Mouse (Mus musculus) CH12.LX (cell line): Measurements from ENCODE around the gene Fcgr1. TPM values are rescaled to one million over a fixed set of nuclear protein-coding genes. Genes with fewer than 3 reads are reported as not detected.

Experiments used
- DNase-seq: peaks from one replicate; pipeline ENCODE4 v3.0.0-alpha.2; 2013; ENCODE audit errors: extremely low read depth
- H3K27ac ChIP-seq: 2 replicates; pipeline ENCODE4 v1.5.1; 2012; ENCODE audit warnings: low read depth, mild to moderate bottlenecking, control low read depth, moderate library complexity; ENCODE audit not compliant: insufficient read depth
- H3K27me3 ChIP-seq: replicated peaks from 2 replicates; pipeline ENCODE3; 2012; ENCODE audit warnings: inconsistent platforms
- H3K36me3 ChIP-seq, 2 experiments: replicated peaks in 1 of 2; 2 replicates each; pipeline versions ENCODE3 to v1.6.1; 2012; ENCODE audit warnings: inconsistent platforms in 1 of 2, low read length in 1 of 2, mild to moderate bottlenecking in 1 of 2, mixed read lengths in 1 of 2, moderate library complexity in 1 of 2; ENCODE audit not compliant: control insufficient read depth in 1 of 2, insufficient read depth in 1 of 2
- H3K4me1 ChIP-seq, 2 experiments: 2 replicates each; pipeline ENCODE4 v1.6.1; 2012; ENCODE audit warnings: inconsistent platforms in 1 of 2, moderate library complexity in 1 of 2; ENCODE audit not compliant: insufficient read depth in 2 of 2, control insufficient read depth in 1 of 2
- H3K4me2 ChIP-seq: 2 replicates; pipeline ENCODE4 v1.6.1; 2012; ENCODE audit warnings: low read depth, mild to moderate bottlenecking, control low read depth; ENCODE audit not compliant: poor library complexity, insufficient read depth, severe bottlenecking
- H3K4me3 ChIP-seq, 3 experiments: fragments of 150-350 bp in 1 of 3; sonication (generic) in 1 of 3; replicated peaks in 1 of 3; 2 replicates each; pipeline versions ENCODE3 to v1.5.1; 2011 to 2012; ENCODE audit warnings: low read depth in 2 of 3, low read length in 2 of 3, mild to moderate bottlenecking in 2 of 3, moderate library complexity in 2 of 3, control low read depth in 1 of 3, improper control_type of control experiment in 1 of 3, inconsistent platforms in 1 of 3, mixed read lengths in 1 of 3; ENCODE audit not compliant: poor library complexity in 1 of 3
- H3K79me2 ChIP-seq: replicated peaks from 2 replicates; pipeline ENCODE4 v1.6.1; 2012; ENCODE audit warnings: mild to moderate bottlenecking, moderate library complexity; ENCODE audit not compliant: control insufficient read depth, poor library complexity, insufficient read depth, severe bottlenecking; ENCODE audit errors: extremely low read depth
- H3K9ac ChIP-seq: 2 replicates; pipeline ENCODE4 v1.6.1; 2012; ENCODE audit warnings: low read depth, mild to moderate bottlenecking, control low read depth, moderate library complexity; ENCODE audit not compliant: insufficient read depth
- H3K9me3 ChIP-seq: replicated peaks from 2 replicates; pipeline ENCODE3; 2012; ENCODE audit warnings: low read length, inconsistent platforms, mixed read lengths
- CHD1 ChIP-seq: IDR thresholded peaks from 2 replicates; pipeline ENCODE4 v1.6.1; 2012; ENCODE audit warnings: low read depth, low read length, improper control_type of control experiment, inconsistent platforms
- CHD2 ChIP-seq: IDR thresholded peaks from 2 replicates; pipeline ENCODE4 v1.6.1; 2011; ENCODE audit warnings: low read length, improper control_type of control experiment
- E2F4 ChIP-seq: IDR thresholded peaks from 2 replicates; pipeline ENCODE4 v1.6.1; 2011; ENCODE audit warnings: low read depth, low read length, improper control_type of control experiment; ENCODE audit not compliant: insufficient replicate concordance
- EP300 ChIP-seq: IDR thresholded peaks from 2 replicates; pipeline ENCODE4 v1.6.1; 2011; ENCODE audit warnings: low read length, improper control_type of control experiment
- ETS1 ChIP-seq: conservative IDR thresholded peaks from 2 replicates; pipeline ENCODE4 v1.6.1; 2012; ENCODE audit warnings: low read depth, mild to moderate bottlenecking, inconsistent platforms, low read length, improper control_type of control experiment, moderate library complexity
- HCFC1 ChIP-seq: IDR thresholded peaks from 2 replicates; pipeline ENCODE4 v1.6.1; 2012; ENCODE audit warnings: low read depth, mild to moderate bottlenecking, inconsistent platforms, low read length, improper control_type of control experiment
- IRF4 ChIP-seq: IDR thresholded peaks from 2 replicates; pipeline ENCODE4 v1.6.1; 2014; ENCODE audit warnings: low read depth, mild to moderate bottlenecking, inconsistent platforms, low read length, improper control_type of control experiment
- MAFK ChIP-seq: IDR thresholded peaks from 2 replicates; pipeline ENCODE4 v1.6.1; 2011; ENCODE audit warnings: low read length, improper control_type of control experiment; ENCODE audit not compliant: insufficient replicate concordance
- MEF2A ChIP-seq: IDR thresholded peaks from 2 replicates; pipeline ENCODE4 v1.6.1; 2014; ENCODE audit warnings: low read depth, mild to moderate bottlenecking, inconsistent platforms, low read length, improper control_type of control experiment, borderline replicate concordance
- NRF1 ChIP-seq: IDR thresholded peaks from 2 replicates; pipeline ENCODE4 v1.6.1; 2014; ENCODE audit warnings: low read depth, mild to moderate bottlenecking, inconsistent platforms, low read length, improper control_type of control experiment, moderate library complexity
- POLR2A ChIP-seq: IDR thresholded peaks from 2 replicates; pipeline ENCODE4 v1.6.1; 2011; ENCODE audit warnings: low read depth, mild to moderate bottlenecking, improper control_type of control experiment, low read length
- RAD21 ChIP-seq: IDR thresholded peaks from 2 replicates; pipeline ENCODE4 v1.6.1; 2011; ENCODE audit warnings: low read depth, mild to moderate bottlenecking, low read length, improper control_type of control experiment, moderate library complexity
- RCOR1 ChIP-seq: conservative IDR thresholded peaks from 2 replicates; pipeline ENCODE4 v1.6.1; 2012; ENCODE audit warnings: low read depth, mild to moderate bottlenecking, inconsistent platforms, low read length, improper control_type of control experiment
- SIN3A ChIP-seq: IDR thresholded peaks from 2 replicates; pipeline ENCODE4 v1.6.1; 2012; ENCODE audit warnings: low read length, improper control_type of control experiment, inconsistent platforms
- SMC3 ChIP-seq: IDR thresholded peaks from 2 replicates; pipeline ENCODE4 v1.6.1; 2011; ENCODE audit warnings: low read depth, low read length, improper control_type of control experiment
- TBP ChIP-seq: conservative IDR thresholded peaks from 2 replicates; pipeline ENCODE4 v1.6.1; 2011; ENCODE audit warnings: low read depth, low read length, improper control_type of control experiment
- TCF12 ChIP-seq: IDR thresholded peaks from 2 replicates; pipeline ENCODE4 v1.6.1; 2014; ENCODE audit warnings: low read depth, mild to moderate bottlenecking, inconsistent platforms, low read length, improper control_type of control experiment
- UBTF ChIP-seq: IDR thresholded peaks from 2 replicates; pipeline ENCODE4 v1.6.1; 2012; ENCODE audit warnings: low read depth, mild to moderate bottlenecking, inconsistent platforms, low read length, improper control_type of control experiment, moderate library complexity
- USF2 ChIP-seq: conservative IDR thresholded peaks from 2 replicates; pipeline ENCODE4 v1.6.1; 2011; ENCODE audit warnings: low read depth, low read length, improper control_type of control experiment
- ZC3H11A ChIP-seq: IDR thresholded peaks from 2 replicates; pipeline ENCODE4 v1.6.1; 2012; ENCODE audit warnings: low read depth, mild to moderate bottlenecking, inconsistent platforms, low read length, improper control_type of control experiment
- ZMIZ1 ChIP-seq: IDR thresholded peaks from 2 replicates; pipeline ENCODE4 v1.6.1; 2012; ENCODE audit warnings: low read depth, mild to moderate bottlenecking, inconsistent platforms, low read length, improper control_type of control experiment
- dilution Hi-C: fragments of 300-500 bp; cut with MboI; formaldehyde crosslinking; loops from 2 replicates; pipeline ENCODE4 v1.14.3; 2020; ENCODE audit warnings: low sequenced_read_pairs; ENCODE audit not compliant: extremely low pct_unique_long_range_greater_than_20kb, extremely low pct_ligation_motif_present
- in situ Hi-C: fragments of 300-500 bp; cut with MboI; formaldehyde crosslinking; loops from 3 replicates; pipeline ENCODE4 v1.14.3; 2019; ENCODE audit warnings: low sequenced_read_pairs, low pct_ligation_motif_present, low pct_unique_long_range_greater_than_20kb, mixed read lengths
- polyA plus RNA-seq: library from polyadenylated mRNA; unstranded; fragments of >175 nt; gene quantifications from 2 replicates; pipeline ENCODE4 v1.2.1, GENCODE M21; 2012; ENCODE audit warnings: low read depth; ENCODE audit not compliant: insufficient read length
- total RNA-seq, 2 experiments: library from RNA; depleted of rRNA; stranded (reverse); fragments of 300-350 nt in 1 of 2; fragments of >200 nt in 1 of 2; gene quantifications; 2 replicates each; pipeline ENCODE4 v1.2.3; 2012 to 2014

The Fcgr1 gene
- total and polyA plus RNA-seq, 3 experiments, result not detected

DNA sequence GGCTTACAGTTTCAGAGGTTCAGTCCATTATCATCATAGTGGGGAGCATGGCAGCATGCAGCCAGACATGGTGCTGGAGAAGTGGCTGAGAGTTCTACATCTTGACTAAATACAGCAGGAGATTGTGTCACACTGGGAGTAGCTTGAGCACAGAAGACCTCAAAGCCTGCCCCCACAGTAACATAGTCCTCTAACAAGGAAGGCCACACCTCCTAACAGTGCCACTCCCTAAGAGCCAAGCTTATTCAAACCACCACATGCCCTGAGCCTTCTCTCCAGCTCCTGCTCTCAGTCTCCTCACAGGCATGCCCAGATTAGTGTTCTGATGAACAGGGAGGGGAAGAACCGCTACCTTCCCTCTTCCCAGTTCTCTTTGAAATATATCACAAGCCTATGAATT is 42.9 kb upstream of the Fcgr1 start:
- Histone ChIP-seq H3K9ac (no peak overlapping the region), H3K9me3 (no peaks in the 10 kb centered on the region), H3K36me3 (no peaks in the 10 kb centered on the region), H3K27ac (no peak overlapping the region), H3K79me2 (no peaks in the 10 kb centered on the region), H3K4me2 (no peak overlapping the region), H3K4me3 (no peak overlapping the region), H3K4me1 (peaks cover 0 to 34% of the 10 kb centered on the region in 2 experiments; a peak in 2 of 4 replicates), H3K27me3 (peaks cover 35% of the 10 kb centered on the region)
- in situ Hi-C loops (loop anchor here (10.0 kb wide), 2 partner anchors 52 to 78 kb away; no protein-coding TSS in a partner anchor), dilution Hi-C loops (no loop called here)
- no peak for DNase-seq
- no peak for TF ChIP-seq MEF2A
- no peak for TF ChIP-seq ZC3H11A
- TF ChIP-seq ETS1, result no peak
- TF ChIP-seq UBTF, result no peak
- no peak for TF ChIP-seq ZMIZ1
- TF ChIP-seq TBP, result no peak
- TF ChIP-seq EP300, result no peak
- TF ChIP-seq IRF4, result no peak
- no peak for TF ChIP-seq MAFK

DNA sequence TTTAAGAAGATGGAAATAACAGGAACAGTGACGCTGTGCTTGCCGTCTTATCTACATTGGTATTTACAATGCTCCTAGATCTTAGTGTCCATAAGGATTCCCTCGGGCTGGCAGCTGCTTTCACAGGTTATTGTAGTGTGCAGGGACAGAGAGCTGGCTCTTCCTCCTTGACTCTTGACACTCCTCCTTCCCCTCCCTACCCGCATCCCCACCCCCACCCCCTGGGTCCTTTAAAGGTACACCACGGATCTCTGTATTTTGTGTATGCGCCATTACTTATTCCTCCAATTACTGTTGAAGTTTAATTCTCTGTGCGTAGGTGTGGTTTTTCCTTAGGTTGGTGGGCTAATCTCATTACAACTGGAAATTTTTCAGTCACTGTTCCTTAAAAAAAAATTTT is 41.8 kb upstream of the Fcgr1 start:
- Histone ChIP-seq H3K27me3 (peaks cover 42% of the 10 kb centered on the region), H3K36me3 (no peaks in the 10 kb centered on the region), H3K9ac (no peak overlapping the region), H3K9me3 (no peaks in the 10 kb centered on the region), H3K4me1 (peaks cover 0 to 35% of the 10 kb centered on the region in 2 experiments; a peak in 2 of 4 replicates), H3K27ac (no peak overlapping the region), H3K4me3 (no peak overlapping the region), H3K4me2 (no peak overlapping the region), H3K79me2 (no peaks in the 10 kb centered on the region)
- dilution Hi-C loops, result no loop called here
- no peak for TF ChIP-seq E2F4
- no peak for TF ChIP-seq RAD21
- TF ChIP-seq UBTF, result no peak
- no peak for TF ChIP-seq NRF1
- no peak for TF ChIP-seq CHD1
- no peak for TF ChIP-seq CHD2
- TF ChIP-seq HCFC1, result no peak
- TF ChIP-seq USF2, result no peak
- TF ChIP-seq SMC3, result no peak
- no peak for TF ChIP-seq TCF12
- TF ChIP-seq ZC3H11A, result no peak
- TF ChIP-seq POLR2A, result no peak
- no peak for TF ChIP-seq SIN3A
- no peak for TF ChIP-seq RCOR1
- no peak for DNase-seq
- in situ Hi-C loops, result loop anchor here (10.0 kb wide), 2 partner anchors 51 to 79 kb away; no protein-coding TSS in a partner anchor
